Mouse (Mus musculus): ENCODE results near the gene Gm17349. TPM values are rescaled to one million over a fixed set of nuclear protein-coding genes. Genes with fewer than 3 reads are reported as not detected.

Gm17349 gene
- polyA plus RNA-seq, 2 experiments = not detected

- peaks cover 3 to 4% of the 10 kb centered on the region in 2 experiments; a peak in 2 of 4 replicates for H3K4me1 ChIP-seq (replicated peaks; ENCODE audit: control insufficient read depth in 2 of 2, insufficient read depth in 2 of 2, low read length in 1 of 2)
- no peak overlapping the region for H3K4me2 ChIP-seq (ENCODE audit: low read depth)
- ATAC-seq (ENCODE audit: insufficient read depth) (no peak), DNase-seq (ENCODE audit: low read depth in 3 of 3, low spot score in 3 of 3) (no peak)
- H3K9ac ChIP-seq (replicated peaks) = no peak overlapping the region
- 67% methylated on average over 18 of the region's 18 CpGs for WGBS (ENCODE audit: insufficient replicate concordance)
- no peak overlapping the region for H3K27ac ChIP-seq
- no peaks in the 10 kb centered on the region for H3K27me3 ChIP-seq (ENCODE audit: control insufficient read depth, insufficient read depth, low read length)
- TF ChIP-seq EP300 (IDR thresholded peaks at IDR 0.05; ENCODE audit: low read depth) (no peak), CTCF (IDR thresholded peaks at IDR 0.05; ENCODE audit: low read depth) (no peak)
- no peaks in the 10 kb centered on the region for H3K36me3 ChIP-seq (replicated peaks; ENCODE audit: control insufficient read depth, insufficient read depth, low read depth)
- no peaks in the 10 kb centered on the region for H3K9me3 ChIP-seq (ENCODE audit: control insufficient read depth, low read length)
- no peak overlapping the region for H3K4me3 ChIP-seq (ENCODE audit: insufficient read depth in 1 of 2, low read depth in 2 of 2, low read length in 2 of 2)
These were observed 4.8 kb downstream of the Gm17349 start for GRCm38 (mm10) chr15:99700219-99701106.

GRCm38 (mm10) chr15:99699715-99700114 lies 5.6 kb downstream of the Gm17349 start:
- ATAC-seq (ENCODE audit: insufficient read depth) (no peak), DNase-seq (ENCODE audit: low read depth in 3 of 3, low spot score in 3 of 3) (no peak)
- Histone ChIP-seq H3K4me2 (ENCODE audit: low read depth) (no peak overlapping the region), H3K9ac (replicated peaks) (no peak overlapping the region), H3K4me3 (ENCODE audit: insufficient read depth in 1 of 2, low read depth in 2 of 2, low read length in 2 of 2) (no peak overlapping the region), H3K4me1 (replicated peaks; ENCODE audit: control insufficient read depth in 2 of 2, insufficient read depth in 2 of 2, low read length in 1 of 2) (peaks cover 3 to 4% of the 10 kb centered on the region in 2 experiments; a peak in 2 of 4 replicates), H3K9me3 (ENCODE audit: control insufficient read depth, low read length) (no peaks in the 10 kb centered on the region), H3K27ac (no peak overlapping the region), H3K27me3 (ENCODE audit: control insufficient read depth, insufficient read depth, low read length) (no peaks in the 10 kb centered on the region), H3K36me3 (replicated peaks; ENCODE audit: control insufficient read depth, insufficient read depth, low read depth) (no peaks in the 10 kb centered on the region)
- no peak for TF ChIP-seq CTCF (IDR thresholded peaks at IDR 0.05; ENCODE audit: low read depth)
- TF ChIP-seq EP300 (IDR thresholded peaks at IDR 0.05; ENCODE audit: low read depth) = no peak
- WGBS (ENCODE audit: insufficient replicate concordance) = 70% methylated on average over 10 of the region's 10 CpGs

- Histone ChIP-seq H3K9me3 (ENCODE audit: control insufficient read depth, low read length) (no peaks in the 10 kb centered on the region), H3K27me3 (ENCODE audit: control insufficient read depth, insufficient read depth, low read length) (no peaks in the 10 kb centered on the region), H3K27ac (no peak overlapping the region), H3K4me3 (ENCODE audit: insufficient read depth in 1 of 2, low read depth in 2 of 2, low read length in 2 of 2) (no peak overlapping the region), H3K9ac (replicated peaks) (no peak overlapping the region), H3K4me2 (ENCODE audit: low read depth) (no peak overlapping the region), H3K4me1 (replicated peaks; ENCODE audit: control insufficient read depth in 2 of 2, insufficient read depth in 2 of 2, low read length in 1 of 2) (peaks cover 3 to 4% of the 10 kb centered on the region in 2 experiments; a peak in 2 of 4 replicates), H3K36me3 (replicated peaks; ENCODE audit: control insufficient read depth, insufficient read depth, low read depth) (no peaks in the 10 kb centered on the region)
- TF ChIP-seq EP300 (IDR thresholded peaks at IDR 0.05; ENCODE audit: low read depth) (no peak), CTCF (IDR thresholded peaks at IDR 0.05; ENCODE audit: low read depth) (no peak)
- ATAC-seq (ENCODE audit: insufficient read depth) (no peak), DNase-seq (ENCODE audit: low read depth in 3 of 3, low spot score in 3 of 3) (no peak)
- WGBS (ENCODE audit: insufficient replicate concordance) = 37% methylated on average over 20 of the region's 20 CpGs
These were observed 6.7 kb downstream of the Gm17349 start for GRCm38 (mm10) chr15:99698533-99699085.

- no peaks in the 10 kb centered on the region for H3K36me3 ChIP-seq (replicated peaks; ENCODE audit: control insufficient read depth, insufficient read depth, low read depth)
- no peaks in the 10 kb centered on the region for H3K27me3 ChIP-seq (ENCODE audit: control insufficient read depth, insufficient read depth, low read length)
- H3K4me1 ChIP-seq (replicated peaks; ENCODE audit: control insufficient read depth in 2 of 2, insufficient read depth in 2 of 2, low read length in 1 of 2) = peaks cover 1 to 3% of the 10 kb centered on the region in 2 experiments; a peak in 1 of 4 replicates
- H3K9me3 ChIP-seq (ENCODE audit: control insufficient read depth, low read length) = no peaks in the 10 kb centered on the region
- DNase-seq (ENCODE audit: low read depth in 3 of 3, low spot score in 3 of 3) (no peak), ATAC-seq (ENCODE audit: insufficient read depth) (no peak)
- no peak overlapping the region for H3K27ac ChIP-seq
- TF ChIP-seq CTCF (IDR thresholded peaks at IDR 0.05; ENCODE audit: low read depth) = no peak
- TF ChIP-seq EP300 (IDR thresholded peaks at IDR 0.05; ENCODE audit: low read depth) = no peak
- H3K9ac ChIP-seq (replicated peaks) = no peak overlapping the region
- no peak overlapping the region for H3K4me2 ChIP-seq (ENCODE audit: low read depth)
- no peak overlapping the region for H3K4me3 ChIP-seq (ENCODE audit: insufficient read depth in 1 of 2, low read depth in 2 of 2, low read length in 2 of 2)
- 30% methylated on average over 2 of the region's 2 CpGs for WGBS (ENCODE audit: insufficient replicate concordance)
These were observed 8.0 kb downstream of the Gm17349 start for GRCm38 (mm10) chr15:99697309-99697708.

- Histone ChIP-seq H3K4me2 (ENCODE audit: low read depth) (no peak overlapping the region), H3K27me3 (ENCODE audit: control insufficient read depth, insufficient read depth, low read length) (no peaks in the 10 kb centered on the region), H3K9me3 (ENCODE audit: control insufficient read depth, low read length) (no peaks in the 10 kb centered on the region), H3K4me3 (ENCODE audit: insufficient read depth in 1 of 2, low read depth in 2 of 2, low read length in 2 of 2) (no peak overlapping the region), H3K27ac (no peak overlapping the region), H3K36me3 (replicated peaks; ENCODE audit: control insufficient read depth, insufficient read depth, low read depth) (no peaks in the 10 kb centered on the region), H3K4me1 (replicated peaks; ENCODE audit: control insufficient read depth in 2 of 2, insufficient read depth in 2 of 2, low read length in 1 of 2) (no peaks in the 10 kb centered on the region), H3K9ac (replicated peaks) (no peak overlapping the region)
- WGBS (ENCODE audit: insufficient replicate concordance) = 33% methylated on average over 9 of the region's 9 CpGs
- no peak for DNase-seq (ENCODE audit: low read depth in 3 of 3, low spot score in 3 of 3)
- ATAC-seq (ENCODE audit: insufficient read depth) = no peak
- no peak for TF ChIP-seq CTCF (IDR thresholded peaks at IDR 0.05; ENCODE audit: low read depth)
- no peak for TF ChIP-seq EP300 (IDR thresholded peaks at IDR 0.05; ENCODE audit: low read depth)
These were observed 13.3 kb downstream of the Gm17349 start for GRCm38 (mm10) chr15:99691976-99692375.

Data from liver, embryonic 14.5 days (tissue).